Mouse (Mus musculus) megakaryocyte, embryonic 14.5 days (primary cell): ENCODE results near the gene Gm9376.

Source experiments
- FLI1 ChIP-seq: IDR thresholded peaks from 2 replicates; pipeline ENCODE4 v1.6.1; 2012; ENCODE audit warnings: low read length, inconsistent platforms, mixed read lengths
- GATA1 ChIP-seq: IDR thresholded peaks from 3 replicates; pipeline ENCODE4 v1.6.1; 2012; ENCODE audit warnings: mixed read lengths, low read length, inconsistent platforms, borderline replicate concordance

DNA sequence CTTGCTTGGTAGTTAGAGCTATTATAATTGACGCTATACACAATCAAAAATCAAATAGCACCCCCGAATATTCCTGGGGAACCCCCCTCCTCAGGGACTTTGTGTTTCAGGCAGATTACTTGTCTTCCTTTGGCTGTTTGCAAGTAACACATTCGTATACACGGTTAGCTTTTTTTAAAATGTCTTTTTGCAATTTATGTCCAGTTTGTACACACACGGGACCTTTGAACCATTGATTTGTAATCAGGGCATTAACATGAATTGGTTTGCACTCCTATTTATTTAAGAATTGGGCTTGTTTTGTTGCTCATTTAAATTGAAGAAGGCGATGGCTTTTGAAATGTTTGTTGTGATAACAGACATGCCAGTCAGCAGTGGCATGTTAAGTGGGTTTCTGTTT is 29.0 kb upstream of the Gm9376 start:
- TF ChIP-seq GATA1, result no peak
- TF ChIP-seq FLI1, result no peak
